Mouse (Mus musculus) kidney, adult 9 months (tissue): ENCODE results near the gene Glp2r.

Experiments used
- DNase-seq: peaks from one replicate; pipeline ENCODE4 v3.0.0; 2022

The Glp2r gene

DNA sequence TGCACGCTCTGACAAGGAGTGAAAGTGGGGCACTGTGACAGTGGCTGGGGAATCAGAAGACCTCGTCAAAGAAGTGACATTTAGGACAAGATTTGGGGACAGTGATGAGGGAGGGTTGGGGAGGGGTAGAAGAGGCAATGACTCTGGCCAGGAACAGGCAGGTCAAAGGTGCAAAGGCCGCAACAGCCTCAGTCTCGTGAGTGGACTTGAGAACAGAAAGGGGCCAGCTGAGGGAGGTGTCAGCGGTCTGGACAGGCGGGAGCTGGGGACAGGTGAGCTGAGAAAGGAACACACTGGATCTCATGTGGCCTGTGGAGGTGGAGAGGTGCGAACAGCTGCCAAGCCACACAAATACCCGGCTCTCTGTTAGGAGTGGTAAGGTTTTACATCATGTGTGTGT, 138.0 kb downstream of the Glp2r start:
- peak; percentile 38 for DNase-seq

DNA sequence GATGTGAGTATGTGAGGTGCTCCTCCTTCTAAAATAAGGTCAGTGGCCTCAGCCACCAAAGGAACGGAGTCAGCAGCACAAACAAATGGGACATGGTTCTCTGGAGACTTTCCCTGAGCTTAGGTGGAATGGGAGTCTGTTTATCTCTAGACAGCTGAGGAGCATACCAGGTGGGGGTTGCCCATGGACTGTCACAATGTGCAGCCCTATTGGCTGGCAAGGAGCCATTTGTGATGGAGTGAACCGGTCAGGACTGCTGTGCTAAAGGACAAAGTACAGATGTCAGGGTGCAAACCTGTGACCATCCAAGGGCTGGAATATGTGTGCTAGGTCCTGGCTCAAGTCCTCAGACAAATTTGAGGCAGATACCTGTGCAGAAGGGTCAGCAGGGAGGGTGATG, 142.4 kb downstream of the Glp2r start:
- peak; percentile 73 for DNase-seq

DNA sequence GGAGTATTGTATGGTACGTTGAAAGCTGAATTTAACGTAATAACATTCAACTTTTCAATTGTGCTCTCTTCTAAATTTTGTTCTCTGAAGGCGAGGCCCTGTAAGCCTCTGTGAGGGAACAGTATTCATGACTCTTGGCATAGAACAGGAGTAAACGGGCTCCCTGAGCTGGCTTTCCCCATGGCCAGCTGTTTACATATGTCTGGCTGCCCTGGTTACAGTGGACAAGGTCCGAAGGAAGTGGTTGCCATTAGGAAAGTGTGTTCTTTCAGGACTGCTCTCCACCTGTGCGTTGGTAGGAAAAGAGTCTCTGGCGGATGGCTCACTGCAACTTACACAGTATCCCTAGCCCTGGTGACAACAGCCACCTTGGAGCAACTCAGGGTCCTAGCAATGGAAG, 143.8 kb downstream of the Glp2r start:
- no peak for DNase-seq

DNA sequence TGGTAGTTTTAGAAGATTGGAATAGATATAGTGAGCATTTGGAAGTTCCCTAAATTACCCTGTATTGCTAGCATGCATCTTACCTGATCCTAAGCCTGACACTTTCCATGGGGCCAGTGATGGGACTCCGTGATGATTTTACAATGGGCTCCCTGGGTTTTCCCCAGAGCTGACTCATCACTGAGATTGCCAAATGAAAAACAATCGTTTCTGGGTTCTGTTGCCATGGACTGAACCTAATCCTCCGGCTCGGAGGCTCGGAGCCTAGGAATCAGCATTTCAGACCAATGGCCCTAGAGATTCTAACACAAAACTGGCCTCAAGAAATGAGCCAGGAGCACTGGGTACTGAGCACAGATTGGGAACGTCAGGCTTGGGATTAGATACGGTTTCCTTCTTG, 148.6 kb downstream of the Glp2r start:
- DNase-seq, result no peak

DNA sequence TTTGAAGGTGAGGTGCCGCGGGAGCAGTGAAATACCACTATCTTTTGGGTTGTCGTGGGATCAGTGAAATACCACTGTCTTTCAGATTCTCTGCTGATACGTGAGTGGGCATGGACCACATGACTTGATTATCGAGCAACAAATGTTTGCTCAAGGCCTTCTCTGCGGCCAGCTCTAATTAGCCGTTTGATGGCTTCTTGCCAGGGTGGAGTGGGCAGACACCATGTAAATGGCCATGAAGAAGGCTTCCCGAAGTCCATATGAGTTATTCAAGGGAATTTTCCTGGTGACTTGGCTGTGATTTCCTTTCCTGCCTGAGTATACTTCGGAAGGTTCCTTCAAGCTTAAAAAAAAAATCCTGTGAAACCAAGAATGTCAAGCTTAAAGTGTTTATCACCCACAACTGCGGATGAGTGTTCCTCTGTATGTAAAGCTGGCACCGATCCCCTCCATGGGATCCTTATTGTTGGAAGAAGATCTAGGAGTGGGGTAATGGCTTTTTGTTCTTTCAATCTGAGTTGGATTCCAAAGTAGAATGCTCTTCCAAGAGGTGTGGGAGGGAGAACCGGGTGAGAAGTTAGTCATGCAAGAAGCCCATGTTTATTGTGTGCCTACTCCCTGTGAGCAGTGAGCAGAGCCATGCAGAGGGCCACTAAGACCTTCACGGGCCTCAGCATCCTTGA, 154.3 kb downstream of the Glp2r start:
- DNase-seq, result no peak

DNA sequence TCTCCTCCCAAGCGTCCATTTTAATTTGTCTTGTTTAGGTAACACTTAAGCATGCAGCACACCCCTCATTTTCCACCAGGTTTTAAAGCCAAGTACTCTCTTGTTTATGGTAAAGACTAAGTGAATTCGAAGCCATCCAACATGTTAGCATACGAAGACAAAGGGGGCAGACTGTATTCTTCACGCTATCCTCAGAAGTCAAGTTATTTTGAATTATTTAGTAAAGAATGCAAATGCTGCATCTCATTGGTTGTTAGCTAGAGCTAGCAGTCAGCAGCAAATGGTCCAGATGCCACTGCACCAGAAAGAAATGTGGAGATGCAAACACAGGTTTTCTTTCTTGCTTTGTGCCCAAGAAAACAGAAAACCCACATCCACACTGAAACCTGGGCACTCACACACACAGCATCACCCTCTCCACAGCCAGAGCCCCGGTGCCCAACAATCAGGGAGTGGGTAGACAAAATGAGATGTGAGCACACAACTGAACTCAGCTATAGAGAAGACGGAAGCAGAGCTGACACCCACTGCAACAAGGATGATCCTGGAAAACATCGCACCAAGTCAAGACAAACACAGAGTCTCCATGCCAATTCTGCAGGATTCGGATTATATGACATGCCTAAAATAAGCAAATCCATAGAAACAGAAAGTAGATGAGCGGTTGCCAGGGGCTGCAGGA, 158.7 kb downstream of the Glp2r start:
- DNase-seq, result no peak
